Mouse (Mus musculus) forebrain, embryonic 13.5 days (tissue): ENCODE data around the gene Uba1. TPM values are rescaled to one million over a fixed set of nuclear protein-coding genes. Genes with fewer than 3 reads are reported as not detected.
A peak's percentile ranks its signal among the peaks of the same experiment; 100 is the strongest.

Source experiments
- ATAC-seq: fragments of 200-750 bp; cut with Nextera tagmentation; 2 replicates; pipeline ENCODE4 v1.8.0; 2017
- H3K27ac ChIP-seq: fragments of 300-500 bp; sonication (generic); 2 replicates; pipeline ENCODE4 v1.5.1; 2015; ENCODE audit warnings: inconsistent platforms, mild to moderate bottlenecking, moderate library complexity
- H3K27me3 ChIP-seq: fragments of 300-500 bp; sonication (generic); 2 replicates; pipeline ENCODE4 v1.6.1; 2015; ENCODE audit warnings: mild to moderate bottlenecking, inconsistent platforms
- H3K36me3 ChIP-seq: fragments of 300-500 bp; sonication (generic); 2 replicates; pipeline ENCODE4 v1.6.1; 2015; ENCODE audit warnings: mild to moderate bottlenecking, inconsistent platforms; ENCODE audit not compliant: poor library complexity, severe bottlenecking
- H3K4me1 ChIP-seq: fragments of 300-500 bp; sonication (generic); 2 replicates; pipeline ENCODE4 v1.6.1; 2015; ENCODE audit warnings: inconsistent platforms
- H3K4me2 ChIP-seq: fragments of 300-500 bp; sonication (generic); 2 replicates; pipeline ENCODE4 v1.6.1; 2015; ENCODE audit warnings: inconsistent platforms, mild to moderate bottlenecking, moderate library complexity
- H3K4me3 ChIP-seq: fragments of 300-500 bp; sonication (generic); 2 replicates; pipeline ENCODE4 v1.5.1; 2015; ENCODE audit warnings: mild to moderate bottlenecking, inconsistent platforms
- H3K9ac ChIP-seq: fragments of 300-500 bp; sonication (generic); 2 replicates; pipeline ENCODE4 v1.6.1; 2015; ENCODE audit warnings: mild to moderate bottlenecking, inconsistent platforms
- H3K9me3 ChIP-seq: fragments of 300-500 bp; sonication (generic); replicated peaks from 2 replicates; pipeline ENCODE4 v1.6.1; 2016; ENCODE audit warnings: inconsistent platforms
- WGBS: fragments of 180-500 bp; shearing (Covaris S2); methylation state at CpG from one replicate; pipeline ENCODE4 v1.1.7; 2015; 5-methylcytosine and 5-hydroxymethylcytosine counted together
- polyA plus RNA-seq: library from polyadenylated mRNA; unstranded; fragments of >200 nt; fragmentation: Nextera tagmentation; extraction: Ambion mirVana; gene quantifications from 2 replicates; pipeline ENCODE4 v1.2.1, GENCODE M21; 2015

Gene Uba1
- 334 and 366 TPM in 2 replicates for polyA plus RNA-seq

- 20% methylated on average over 27 of the region's 27 CpGs for WGBS
- Histone ChIP-seq H3K4me3 (peak within 1 kb of the TSS; percentile 46), H3K9me3 (no peaks in the 10 kb centered on the region), H3K36me3 (no peaks in the 10 kb centered on the region), H3K4me2 (peak within 1 kb of the TSS; percentile 74), H3K4me1 (0 out of 2 replicates have a peak, but pooled peaks cover 11% of the 10 kb centered on the region), H3K27me3 (no peaks in the 10 kb centered on the region), H3K9ac (peak within 1 kb of the TSS; percentile 62), H3K27ac (no peak within 1 kb of the TSS)
- ATAC-seq, result peak; percentile 82
These were observed at the start of gene Uba1 for GRCm38 (mm10) chrX:20658026-20658652. TSS of gene Uba1 (plus strand) at chrX:20658326.

- H3K27me3 ChIP-seq, result no peaks in the 10 kb centered on the region
- WGBS, result 88% methylated on average over 4 of the region's 4 CpGs
- no peaks in the 10 kb centered on the region for H3K9me3 ChIP-seq
- no peak overlapping the region for H3K27ac ChIP-seq
- H3K9ac ChIP-seq, result no peak overlapping the region
- no peak for ATAC-seq
- H3K36me3 ChIP-seq, result no peaks in the 10 kb centered on the region
- H3K4me1 ChIP-seq, result no peaks in the 10 kb centered on the region
- no peak overlapping the region for H3K4me3 ChIP-seq
- no peak overlapping the region for H3K4me2 ChIP-seq
These were observed 49.6 kb upstream of the Uba1 start for GRCm38 (mm10) chrX:20608500-20608899.

- Histone ChIP-seq H3K27ac (peak overlapping the region; percentile 91), H3K27me3 (no peaks in the 10 kb centered on the region), H3K4me2 (peak overlapping the region; percentile 59), H3K4me1 (peaks cover 25% of the 10 kb centered on the region), H3K9ac (peak overlapping the region; percentile 63), H3K9me3 (no peaks in the 10 kb centered on the region), H3K4me3 (peak overlapping the region; percentile 55), H3K36me3 (peaks cover 25% of the 10 kb centered on the region)
- no peak for ATAC-seq
- WGBS, result 14% methylated on average over 17 of the region's 17 CpGs
These were observed 41.3 kb upstream of the Uba1 start for GRCm38 (mm10) chrX:20616861-20617175.

- no peaks in the 10 kb centered on the region for H3K9me3 ChIP-seq
- peak within 1 kb of the TSS; percentile 55 for H3K4me3 ChIP-seq
- H3K36me3 ChIP-seq, result peaks cover 25% of the 10 kb centered on the region
- WGBS, result 14% methylated on average over 49 of the region's 49 CpGs
- peak within 1 kb of the TSS; percentile 72 for H3K9ac ChIP-seq
- H3K4me2 ChIP-seq, result peak within 1 kb of the TSS; percentile 66
- H3K4me1 ChIP-seq, result peaks cover 25% of the 10 kb centered on the region
- peak within 1 kb of the TSS; percentile 91 for H3K27ac ChIP-seq
- H3K27me3 ChIP-seq, result no peaks in the 10 kb centered on the region
- peak; percentile 98 for ATAC-seq
These were observed 40.8 kb upstream of the Uba1 start, which contains the start of the genes Rbm10 and Ndufb11 for GRCm38 (mm10) chrX:20617176-20617902. TSS of gene Rbm10 (plus strand) at chrX:20617503. TSS of gene Ndufb11 (minus strand) at chrX:20617619.

GRCm38 (mm10) chrX:20617903-20618399 is 40.2 kb upstream of the Uba1 start:
- peak; percentile 65 for ATAC-seq
- H3K27me3 ChIP-seq, result no peaks in the 10 kb centered on the region
- peaks cover 25% of the 10 kb centered on the region for H3K4me1 ChIP-seq
- H3K36me3 ChIP-seq, result peaks cover 25% of the 10 kb centered on the region
- H3K9me3 ChIP-seq, result no peaks in the 10 kb centered on the region
- peak overlapping the region; percentile 55 for H3K4me3 ChIP-seq
- peak overlapping the region; percentile 91 for H3K27ac ChIP-seq
- peak overlapping the region; percentile 66 for H3K4me2 ChIP-seq
- H3K9ac ChIP-seq, result peak overlapping the region; percentile 72
- 25% methylated on average over 31 of the region's 31 CpGs for WGBS

- Histone ChIP-seq H3K4me2 (no peak overlapping the region), H3K27ac (no peak overlapping the region), H3K4me1 (no peaks in the 10 kb centered on the region), H3K27me3 (no peaks in the 10 kb centered on the region), H3K4me3 (no peak overlapping the region), H3K9me3 (no peaks in the 10 kb centered on the region), H3K36me3 (peaks cover 75% of the 10 kb centered on the region), H3K9ac (no peak overlapping the region)
- no peak for ATAC-seq
- whole genome bisulfite sequencing, result 97% methylated on average over 2 of the region's 2 CpGs
These were observed 20.0 kb upstream of the Uba1 start for GRCm38 (mm10) chrX:20638141-20638540.

GRCm38 (mm10) chrX:20644780-20645179 is 13.3 kb upstream of the Uba1 start:
- peaks cover 91% of the 10 kb centered on the region for H3K36me3 ChIP-seq
- ATAC-seq, result no peak
- no peaks in the 10 kb centered on the region for H3K27me3 ChIP-seq
- H3K9ac ChIP-seq, result no peak overlapping the region
- H3K4me2 ChIP-seq, result no peak overlapping the region
- WGBS, result 84% methylated on average over 5 of the region's 5 CpGs
- no peaks in the 10 kb centered on the region for H3K4me1 ChIP-seq
- no peak overlapping the region for H3K27ac ChIP-seq
- no peaks in the 10 kb centered on the region for H3K9me3 ChIP-seq
- no peak overlapping the region for H3K4me3 ChIP-seq

GRCm38 (mm10) chrX:20657593-20657992 is 533 bp upstream of the Uba1 start:
- H3K4me3 ChIP-seq, result peak overlapping the region; percentile 46; the same call in 1 of the 2 replicates

GRCm38 (mm10) chrX:20658891-20659406 is 823 bp downstream of the Uba1 start:
- Histone ChIP-seq H3K36me3 (no peaks in the 10 kb centered on the region), H3K27me3 (no peaks in the 10 kb centered on the region), H3K27ac (no peak overlapping the region), H3K4me3 (peak overlapping the region; percentile 46), H3K4me2 (peak overlapping the region; percentile 74), H3K9ac (peak overlapping the region; percentile 62), H3K9me3 (no peaks in the 10 kb centered on the region), H3K4me1 (peaks cover 12% of the 10 kb centered on the region; the same call in 1 of the 2 replicates)
- WGBS, result 20% methylated on average over 24 of the region's 24 CpGs
- ATAC-seq, result no peak

More at GRCm38 (mm10) chrX:20657593-20657992, 533 bp upstream of the Uba1 start:
- H3K4me2 ChIP-seq, result peak overlapping the region; percentile 74
- H3K9me3 ChIP-seq, result no peaks in the 10 kb centered on the region
- no peaks in the 10 kb centered on the region for H3K36me3 ChIP-seq
- H3K4me1 ChIP-seq, result 0 out of 2 replicates have a peak, but pooled peaks cover 11% of the 10 kb centered on the region
- H3K9ac ChIP-seq, result no peak overlapping the region
- WGBS, result 32% methylated on average over 5 of the region's 5 CpGs
- no peak overlapping the region for H3K27ac ChIP-seq
- no peaks in the 10 kb centered on the region for H3K27me3 ChIP-seq
- ATAC-seq, result no peak

GRCm38 (mm10) chrX:20662317-20662715 is 4.2 kb downstream of the Uba1 start:
- peak; percentile 83 for ATAC-seq
- Histone ChIP-seq H3K27ac (peak overlapping the region; percentile 83), H3K4me2 (peak overlapping the region; percentile 35), H3K4me3 (peak overlapping the region; percentile 60; the same call in 1 of the 2 replicates), H3K9ac (no peak overlapping the region), H3K36me3 (peaks cover 7% of the 10 kb centered on the region; the same call in 1 of the 2 replicates), H3K4me1 (peaks cover 37% of the 10 kb centered on the region), H3K27me3 (no peaks in the 10 kb centered on the region), H3K9me3 (no peaks in the 10 kb centered on the region; the same call in 1 of the 2 replicates)
- WGBS, result 18% methylated on average over 5 of the region's 5 CpGs

- peak overlapping the region; percentile 59 for H3K4me2 ChIP-seq
- H3K9me3 ChIP-seq, result no peaks in the 10 kb centered on the region; the same call in 1 of the 2 replicates
- peak overlapping the region; percentile 60 for H3K4me3 ChIP-seq
- peaks cover 37% of the 10 kb centered on the region for H3K4me1 ChIP-seq
- 8% methylated on average over 23 of the region's 28 CpGs for WGBS
- peak; percentile 92 for ATAC-seq
- peak overlapping the region; percentile 85 for H3K9ac ChIP-seq
- peaks cover 12% of the 10 kb centered on the region; the same call in 1 of the 2 replicates for H3K36me3 ChIP-seq
- peak overlapping the region; percentile 83 for H3K27ac ChIP-seq
- H3K27me3 ChIP-seq, result no peaks in the 10 kb centered on the region
These were observed 4.8 kb downstream of the Uba1 start for GRCm38 (mm10) chrX:20662716-20663443.
